Mouse (Mus musculus) intestine, embryonic 16.5 days (tissue): Measurements from ENCODE around the gene Thbs3. TPM values are rescaled to one million over a fixed set of nuclear protein-coding genes. Genes with fewer than 3 reads are reported as not detected.
A peak's percentile ranks its signal among the peaks of the same experiment; 100 is the strongest.

Source experiments
- ATAC-seq: fragments of 200-750 bp; cut with Nextera tagmentation; 2 replicates; pipeline ENCODE4 v1.8.0; 2017; ENCODE audit warnings: moderate TSS enrichment, moderate library complexity
- H3K27ac ChIP-seq: fragments of 300-500 bp; sonication (generic); 2 replicates; pipeline ENCODE4 v1.5.1; 2014; ENCODE audit warnings: mild to moderate bottlenecking, low read length
- H3K27me3 ChIP-seq: fragments of 300-500 bp; sonication (generic); replicated peaks from 2 replicates; pipeline ENCODE4 v1.6.1; 2014; ENCODE audit warnings: low read length, control low read depth, mixed read lengths; ENCODE audit not compliant: control insufficient read depth, insufficient read depth
- H3K36me3 ChIP-seq: fragments of 300-500 bp; sonication (generic); 2 replicates; pipeline ENCODE4 v1.6.1; 2014; ENCODE audit warnings: low read length, control low read depth; ENCODE audit not compliant: control insufficient read depth, insufficient read depth
- H3K4me1 ChIP-seq: fragments of 300-500 bp; sonication (generic); 2 replicates; pipeline ENCODE4 v1.6.1; 2014; ENCODE audit warnings: low read length, control low read depth, mixed read lengths; ENCODE audit not compliant: control insufficient read depth, insufficient read depth
- H3K4me2 ChIP-seq: fragments of 300-500 bp; sonication (generic); 2 replicates; pipeline ENCODE4 v1.6.1; 2014; ENCODE audit warnings: low read depth, low read length, control low read depth
- H3K4me3 ChIP-seq: fragments of 300-500 bp; sonication (generic); 2 replicates; pipeline ENCODE4 v1.5.1; 2014; ENCODE audit warnings: mild to moderate bottlenecking, low read length
- H3K9ac ChIP-seq: fragments of 300-500 bp; sonication (generic); 2 replicates; pipeline ENCODE4 v1.6.1; 2014; ENCODE audit warnings: low read depth, low read length
- H3K9me3 ChIP-seq: fragments of 300-500 bp; sonication (generic); 2 replicates; pipeline ENCODE4 v1.6.1; 2016; ENCODE audit warnings: low read length, control low read depth; ENCODE audit not compliant: control insufficient read depth
- WGBS: fragments of 180-500 bp; shearing (Covaris S2); extraction: QIAGEN DNeasy Blood & Tissue Kit; methylation state at CpG from one replicate; pipeline ENCODE4 v1.1.7; 2014; 5-methylcytosine and 5-hydroxymethylcytosine counted together
- polyA plus RNA-seq: library from polyadenylated mRNA; unstranded; fragments of >200 nt; fragmentation: Nextera tagmentation; extraction: Ambion mirVana; gene quantifications from 2 replicates; pipeline ENCODE4 v1.2.1, GENCODE M21; 2015

Gene Thbs3
- 18.9 and 20.3 TPM in 2 replicates for polyA plus RNA-seq

DNA sequence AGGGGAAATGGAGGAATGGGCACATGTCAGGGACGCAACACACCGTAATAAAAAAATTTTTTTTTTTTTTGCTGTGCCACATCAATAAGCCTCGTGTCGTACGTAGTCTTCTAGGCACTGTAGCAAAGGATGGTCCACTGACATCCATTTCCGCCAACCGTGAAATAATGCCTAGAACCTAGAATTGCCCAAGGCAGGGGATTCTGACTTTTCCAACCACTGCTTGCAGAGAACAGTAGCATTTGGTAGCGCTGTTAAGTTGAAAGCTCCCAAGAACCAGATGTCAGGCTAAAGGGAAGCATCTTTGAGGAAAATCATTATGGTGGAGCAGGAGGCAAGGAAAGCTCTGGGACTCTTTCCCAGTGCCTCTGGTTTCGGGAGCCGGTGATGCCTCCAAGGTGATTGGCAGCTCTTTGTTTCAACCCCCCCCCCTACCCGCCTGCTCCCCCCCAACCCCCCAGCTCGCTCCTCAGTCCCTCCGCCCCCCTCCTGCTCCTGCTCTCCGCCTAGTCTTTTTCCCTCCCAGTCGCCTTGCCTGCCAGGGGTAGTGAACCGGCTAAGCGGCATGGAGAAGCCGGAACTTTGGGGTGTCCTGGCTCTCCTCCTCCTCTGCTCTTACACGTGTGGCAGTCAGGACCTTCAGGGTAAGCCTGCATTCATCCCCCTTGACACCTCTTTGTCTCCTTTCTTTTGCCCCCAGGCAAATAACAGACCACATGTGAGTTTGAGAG, at the start of gene Thbs3:
Gene Thbs3, plus strand, starts transcription at position 500 of the 731 bp plus-strand sequence.
- 2% methylated on average over 19 of the region's 19 CpGs for WGBS
- no peaks in the 10 kb centered on the region for H3K36me3 ChIP-seq
- peak within 1 kb of the TSS; percentile 82 for H3K9ac ChIP-seq
- H3K9me3 ChIP-seq: no peaks in the 10 kb centered on the region
- peak within 1 kb of the TSS; percentile 93 for H3K27ac ChIP-seq
- H3K27me3 ChIP-seq: no peaks in the 10 kb centered on the region
- peaks cover 12% of the 10 kb centered on the region for H3K4me1 ChIP-seq
- ATAC-seq: no peak
- H3K4me3 ChIP-seq: peak within 1 kb of the TSS; percentile 69
- peak within 1 kb of the TSS; percentile 82 for H3K4me2 ChIP-seq

GRCm38 (mm10) chr3:89165268-89165870, 49.6 kb upstream of the Thbs3 start:
- Histone ChIP-seq H3K9ac (peak overlapping the region; percentile 96), H3K4me1 (peaks cover 19% of the 10 kb centered on the region), H3K9me3 (no peaks in the 10 kb centered on the region), H3K36me3 (peaks cover 18% of the 10 kb centered on the region), H3K27ac (peak overlapping the region; percentile 95), H3K27me3 (no peaks in the 10 kb centered on the region), H3K4me3 (peak overlapping the region; percentile 91), H3K4me2 (peak overlapping the region; percentile 80)
- ATAC-seq: no peak
- 15% methylated on average over 12 of the region's 12 CpGs for WGBS

DNA sequence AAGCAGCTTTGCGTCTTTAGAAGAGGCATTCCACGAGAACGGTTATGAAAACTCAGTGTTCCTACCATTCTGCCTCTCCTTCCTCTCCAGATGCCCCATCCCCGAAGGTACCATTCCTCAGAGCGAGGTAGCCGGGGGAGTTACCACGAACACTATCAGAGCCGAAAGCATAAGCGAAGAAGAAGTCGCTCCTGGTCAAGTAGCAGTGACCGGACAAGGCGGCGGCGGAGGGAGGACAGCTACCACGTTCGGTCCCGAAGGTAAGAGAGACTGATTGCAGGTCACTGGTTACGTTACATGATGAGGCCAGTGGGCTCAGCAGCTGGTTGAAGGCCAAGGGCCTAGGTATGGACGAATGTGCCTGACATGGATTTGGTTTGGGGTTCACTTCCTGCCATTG, 48.0 kb upstream of the Thbs3 start:
- 93% methylated on average over 19 of the region's 19 CpGs for WGBS
- H3K4me1 ChIP-seq: peaks cover 18% of the 10 kb centered on the region
- no peak overlapping the region for H3K27ac ChIP-seq
- H3K9ac ChIP-seq: no peak overlapping the region
- H3K4me3 ChIP-seq: no peak overlapping the region
- ATAC-seq: no peak
- peaks cover 23% of the 10 kb centered on the region for H3K36me3 ChIP-seq
- H3K27me3 ChIP-seq: no peaks in the 10 kb centered on the region
- no peaks in the 10 kb centered on the region for H3K9me3 ChIP-seq
- H3K4me2 ChIP-seq: no peak overlapping the region

DNA sequence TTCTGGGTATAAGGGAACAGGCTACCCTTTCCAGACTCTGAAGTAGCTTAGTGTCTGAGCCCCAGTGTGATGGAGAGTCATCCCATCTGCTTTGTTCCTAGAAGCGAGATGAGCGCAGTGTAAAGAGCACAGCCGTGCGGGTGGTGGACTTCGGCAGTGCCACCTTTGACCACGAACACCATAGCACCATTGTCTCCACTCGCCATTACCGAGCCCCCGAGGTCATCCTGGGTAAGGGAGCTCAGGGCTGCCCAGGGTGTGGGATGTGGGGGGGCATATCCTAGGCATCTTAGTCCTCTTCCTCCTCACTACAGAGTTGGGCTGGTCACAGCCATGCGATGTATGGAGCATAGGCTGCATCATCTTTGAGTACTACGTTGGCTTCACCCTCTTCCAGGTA, 40.1 kb upstream of the Thbs3 start:
- no peak overlapping the region for H3K4me3 ChIP-seq
- H3K36me3 ChIP-seq: peaks cover 32% of the 10 kb centered on the region
- H3K9ac ChIP-seq: no peak overlapping the region
- peaks cover 9% of the 10 kb centered on the region for H3K4me1 ChIP-seq
- no peak for ATAC-seq
- H3K9me3 ChIP-seq: no peaks in the 10 kb centered on the region
- H3K27ac ChIP-seq: no peak overlapping the region
- H3K4me2 ChIP-seq: no peak overlapping the region
- WGBS: 92% methylated on average over 11 of the region's 11 CpGs
- no peaks in the 10 kb centered on the region for H3K27me3 ChIP-seq

DNA sequence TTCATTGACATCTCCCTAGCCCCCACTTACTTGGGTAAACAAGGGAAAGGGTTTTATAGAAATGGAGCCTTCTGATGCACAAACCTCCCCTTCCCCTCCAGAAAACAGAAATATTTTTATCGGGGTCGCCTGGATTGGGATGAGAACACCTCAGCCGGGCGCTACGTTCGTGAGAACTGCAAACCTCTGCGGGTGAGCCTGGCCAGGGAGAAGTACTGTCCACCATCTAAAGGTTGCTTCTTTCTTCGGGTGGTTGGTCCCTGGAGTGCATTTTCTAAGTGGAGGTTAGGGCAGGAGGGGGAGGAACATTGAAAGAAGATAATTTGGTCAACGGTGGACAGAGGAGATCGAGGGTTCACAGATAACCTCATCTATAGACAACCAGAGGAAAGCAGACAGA, 39.4 kb upstream of the Thbs3 start:
- no peak overlapping the region for H3K4me2 ChIP-seq
- no peak overlapping the region for H3K9ac ChIP-seq
- peaks cover 9% of the 10 kb centered on the region for H3K4me1 ChIP-seq
- WGBS: 91% methylated on average over 10 of the region's 10 CpGs
- H3K27me3 ChIP-seq: no peaks in the 10 kb centered on the region
- H3K4me3 ChIP-seq: no peak overlapping the region
- no peak overlapping the region for H3K27ac ChIP-seq
- no peak for ATAC-seq
- no peaks in the 10 kb centered on the region for H3K9me3 ChIP-seq
- H3K36me3 ChIP-seq: peaks cover 27% of the 10 kb centered on the region

DNA sequence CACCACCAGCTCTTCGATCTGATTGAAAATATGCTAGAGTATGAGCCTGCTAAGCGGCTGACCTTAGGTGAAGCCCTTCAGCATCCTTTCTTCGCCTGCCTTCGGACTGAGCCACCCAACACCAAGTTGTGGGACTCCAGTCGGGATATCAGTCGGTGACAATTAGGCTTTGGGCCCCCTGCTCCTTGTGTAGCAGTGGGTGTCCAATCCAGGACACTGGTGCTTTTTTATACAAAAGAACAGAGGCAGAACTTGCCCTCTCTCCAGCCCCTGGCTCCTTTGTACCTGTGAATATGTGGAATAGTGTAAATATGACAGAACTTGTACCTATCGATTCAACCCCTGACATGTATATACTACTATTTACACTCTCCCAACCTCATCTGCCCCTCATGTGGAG, 38.6 kb upstream of the Thbs3 start:
- no peak overlapping the region for H3K4me2 ChIP-seq
- no peaks in the 10 kb centered on the region for H3K9me3 ChIP-seq
- no peaks in the 10 kb centered on the region for H3K27me3 ChIP-seq
- H3K4me3 ChIP-seq: no peak overlapping the region
- ATAC-seq: 0 out of 2 replicates have a peak, but pooled peaks have one; percentile 1
- 80% methylated on average over 7 of the region's 7 CpGs for WGBS
- no peak overlapping the region for H3K9ac ChIP-seq
- H3K27ac ChIP-seq: no peak overlapping the region
- H3K36me3 ChIP-seq: peaks cover 26% of the 10 kb centered on the region
- peaks cover 9% of the 10 kb centered on the region for H3K4me1 ChIP-seq

DNA sequence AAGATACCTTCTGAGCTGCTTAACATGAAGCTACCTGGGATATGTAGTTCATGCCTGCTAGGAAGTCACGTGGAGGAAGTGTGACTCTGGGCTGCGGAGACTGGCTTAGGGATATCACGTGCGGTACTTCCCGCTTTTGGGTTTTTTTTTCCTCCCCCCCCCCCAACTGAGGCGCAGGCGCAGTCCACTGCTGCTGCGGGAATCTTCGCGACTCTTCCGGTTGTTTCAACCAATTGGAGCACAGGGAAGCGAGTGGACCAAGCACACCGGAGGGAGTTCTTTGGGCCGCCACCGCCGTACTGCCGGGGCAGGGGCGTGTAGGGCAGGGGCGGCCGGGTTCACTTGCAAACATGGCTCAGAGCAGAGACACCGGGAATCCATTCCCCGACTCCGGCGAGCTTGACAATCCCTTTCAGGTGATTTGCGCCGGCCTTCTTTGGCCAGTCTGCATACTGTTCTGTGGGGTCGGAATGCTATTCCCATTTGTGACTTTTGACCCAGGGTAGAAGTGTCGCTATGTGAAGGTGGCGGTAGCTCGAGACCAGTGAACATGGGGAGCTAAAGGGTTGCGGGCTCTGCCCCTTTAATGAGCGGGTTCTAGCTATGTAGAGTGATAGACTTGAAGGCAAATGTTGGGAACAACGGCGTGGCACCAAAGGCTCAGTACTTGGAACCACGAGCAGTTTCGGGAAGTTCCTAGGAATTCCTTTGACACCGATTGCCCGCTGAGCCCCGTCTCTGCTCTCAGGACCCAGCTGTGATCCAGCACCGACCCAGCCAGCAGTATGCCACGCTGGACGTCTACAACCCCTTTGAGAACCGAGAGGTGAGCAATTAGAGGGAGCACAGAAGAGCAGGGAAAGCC, 37.5 kb upstream of the Thbs3 start, which contains the start of gene Scamp3:
Gene Scamp3, plus strand, starts transcription at position 232 of the 865 bp plus-strand sequence.
- ATAC-seq: peak; percentile 95
- Histone ChIP-seq H3K27me3 (no peaks in the 10 kb centered on the region), H3K36me3 (peaks cover 26% of the 10 kb centered on the region), H3K4me3 (peak within 1 kb of the TSS; percentile 70), H3K9ac (peak within 1 kb of the TSS; percentile 80), H3K9me3 (no peaks in the 10 kb centered on the region), H3K4me2 (peak within 1 kb of the TSS; percentile 69), H3K27ac (peak within 1 kb of the TSS; percentile 80), H3K4me1 (peaks cover 12% of the 10 kb centered on the region)
- whole genome bisulfite sequencing: under 1% methylated on average over 43 of the region's 43 CpGs

- Histone ChIP-seq H3K4me1 (peaks cover 16% of the 10 kb centered on the region), H3K36me3 (peaks cover 25% of the 10 kb centered on the region), H3K4me2 (peak overlapping the region; percentile 69), H3K4me3 (peak overlapping the region; percentile 70), H3K9me3 (no peaks in the 10 kb centered on the region), H3K9ac (peak overlapping the region; percentile 80), H3K27me3 (no peaks in the 10 kb centered on the region), H3K27ac (peak overlapping the region; percentile 80)
- 5% methylated on average over 6 of the region's 6 CpGs for WGBS
- no peak for ATAC-seq
Measured at GRCm38 (mm10) chr3:89178107-89178385, 36.9 kb upstream of the Thbs3 start.

DNA sequence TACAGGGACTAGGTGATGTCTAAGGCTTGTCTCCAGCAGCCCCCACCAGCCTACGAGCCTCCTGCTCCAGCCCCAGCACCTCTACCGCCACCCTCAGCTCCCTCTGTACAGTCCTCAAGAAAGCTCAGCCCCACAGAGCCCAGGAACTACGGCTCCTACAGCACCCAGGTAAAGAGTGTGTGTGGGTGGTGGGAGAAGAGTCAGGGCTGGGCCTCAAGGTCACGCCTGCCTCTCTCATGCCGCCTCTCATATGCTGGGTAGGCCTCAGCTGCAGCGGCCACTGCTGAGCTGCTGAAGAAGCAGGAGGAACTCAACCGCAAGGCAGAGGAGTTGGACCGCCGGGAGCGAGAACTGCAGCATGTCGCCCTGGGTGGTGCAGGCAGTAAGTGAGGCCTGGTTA, 35.9 kb upstream of the Thbs3 start:
- Histone ChIP-seq H3K9ac (peak overlapping the region; percentile 23; the same call in 1 of the 2 replicates), H3K36me3 (peaks cover 18% of the 10 kb centered on the region), H3K4me1 (peaks cover 24% of the 10 kb centered on the region), H3K27me3 (no peaks in the 10 kb centered on the region), H3K27ac (no peak overlapping the region), H3K4me2 (peak overlapping the region; percentile 69), H3K4me3 (no peak overlapping the region), H3K9me3 (no peaks in the 10 kb centered on the region)
- WGBS: 83% methylated on average over 11 of the region's 11 CpGs
- ATAC-seq: no peak
